Mouse (Mus musculus) CD4-positive naive resting alpha-beta T cell, adult 76 days (primary cell): ENCODE data around the gene Yod1. TPM values are rescaled to one million over a fixed set of nuclear protein-coding genes. Genes with fewer than 3 reads are reported as not detected.

Experiments used
- total RNA-seq: library from RNA; stranded (reverse); gene quantifications from one replicate; pipeline ENCODE4 v1.2.4, GENCODE M21; 2023

Gene Yod1
- total RNA-seq = 12.6 TPM

DNA sequence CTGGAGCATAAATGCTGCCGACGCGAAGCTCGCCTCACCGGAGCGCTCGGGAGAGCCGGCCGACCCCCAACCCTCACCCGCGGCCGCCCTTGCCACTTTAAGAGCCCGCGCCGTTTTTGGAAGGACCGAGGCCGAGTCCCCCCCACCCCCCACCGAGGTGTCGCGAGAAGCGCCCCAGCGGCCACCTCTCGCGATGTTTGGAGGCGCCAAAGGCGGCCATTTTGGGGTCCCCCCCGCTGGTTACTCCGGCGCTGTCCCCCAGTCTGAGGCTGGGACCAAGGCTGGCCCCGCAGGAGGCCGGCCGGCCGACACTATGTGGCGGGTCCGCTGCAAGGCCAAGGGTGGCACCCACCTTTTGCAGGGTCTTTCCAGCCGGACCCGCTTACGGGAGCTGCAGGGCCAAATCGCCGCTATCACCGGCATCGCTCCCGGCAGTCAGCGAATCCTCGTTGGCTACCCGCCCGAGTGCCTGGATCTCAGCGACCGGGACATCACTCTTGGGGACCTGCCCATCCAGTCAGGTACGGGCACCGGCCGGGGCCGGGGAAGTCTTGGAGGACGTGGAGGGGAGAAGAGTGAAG, at the start of gene Yod1:
TSS of gene Yod1 (plus strand) at position 37 of the 581 bp plus-strand sequence.

DNA sequence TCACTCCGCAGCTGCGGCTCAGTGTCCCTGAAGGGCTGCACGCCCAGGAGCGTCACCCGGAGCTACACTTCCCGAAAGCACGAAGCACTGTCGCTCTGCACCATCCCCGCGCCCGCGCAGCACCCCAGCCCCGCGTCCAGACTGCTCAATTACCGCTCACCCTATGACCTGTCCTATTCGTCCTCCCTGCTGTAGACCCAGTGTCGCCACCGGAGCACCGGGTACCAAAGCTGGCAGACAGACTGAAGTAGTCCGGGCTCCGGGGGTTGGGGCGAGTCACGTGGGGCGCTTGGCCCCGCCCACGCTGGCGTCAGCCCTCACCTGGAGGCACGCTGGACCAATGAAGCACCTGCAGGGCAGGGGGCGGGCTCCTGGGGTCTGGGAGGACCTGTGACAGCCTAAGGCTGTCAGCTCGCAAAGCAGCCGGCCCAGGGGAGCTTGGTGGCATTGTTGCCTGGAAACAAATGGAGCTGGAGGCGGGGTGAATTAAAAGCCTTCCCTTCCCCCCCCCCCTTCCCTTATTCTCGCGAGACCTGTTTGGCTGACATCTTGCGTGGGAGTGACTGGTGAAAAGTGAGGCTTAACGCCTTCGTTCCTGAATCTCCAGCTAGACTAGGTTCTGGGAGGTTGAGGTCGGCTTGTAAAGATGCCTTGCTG, 1.4 kb upstream of the Yod1 start, which contains the start of gene Gm29427:
TSS of gene Gm29427 (minus strand) at position 239 of the 657 bp plus-strand sequence.

DNA sequence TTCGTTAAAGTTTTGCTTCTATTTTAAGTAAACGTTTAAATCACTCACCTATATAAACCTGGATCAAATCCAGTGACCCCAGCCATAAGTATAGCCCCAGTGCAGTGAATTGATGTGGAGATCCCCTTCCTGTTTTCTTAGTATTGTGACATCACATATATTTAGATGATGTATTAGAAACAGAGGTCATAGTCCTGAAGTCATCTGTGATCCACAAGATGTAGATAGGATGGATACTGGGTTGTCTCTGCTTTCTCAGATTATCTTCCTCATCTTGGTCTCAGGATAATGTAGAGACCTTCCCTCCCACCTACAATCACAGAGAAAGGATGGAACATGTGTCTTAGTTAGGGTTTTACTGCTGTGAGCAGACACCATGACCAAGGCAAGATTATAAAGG, 12.0 kb downstream of the Yod1 start, which contains the start of gene Pfkfb2:
TSS of gene Pfkfb2 (minus strand) at position 101 of the 400 bp plus-strand sequence.

DNA sequence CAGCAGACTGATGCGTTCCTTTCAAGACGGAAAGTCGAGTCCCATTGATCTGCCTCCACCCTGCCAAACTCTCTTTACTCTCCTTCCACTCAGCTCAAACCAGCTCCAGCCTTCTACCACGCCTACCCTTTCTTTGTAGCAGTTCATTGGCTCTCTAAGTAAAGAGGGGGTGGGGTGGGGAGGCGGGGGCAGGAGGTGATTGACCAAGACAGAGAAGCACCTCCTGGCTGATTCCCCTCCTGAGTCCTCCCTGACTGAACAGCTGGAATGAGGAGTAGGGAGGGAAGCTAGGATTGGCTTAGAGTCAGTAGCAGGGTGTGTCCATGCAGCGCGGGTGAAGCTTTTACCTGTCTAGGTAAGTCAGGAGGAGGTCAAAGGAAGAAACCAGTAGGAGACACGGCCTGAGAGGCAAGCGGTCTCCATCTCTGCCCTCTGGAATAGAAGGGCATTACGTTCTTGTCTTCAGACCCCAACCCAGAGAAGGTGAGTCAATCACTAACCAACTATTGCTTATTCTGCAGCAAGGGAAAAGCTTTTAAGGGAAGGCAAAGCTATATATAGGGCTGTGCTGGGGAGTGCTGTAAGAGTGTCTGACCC, 14.7 kb downstream of the Yod1 start, which contains the start of gene AA986860:
TSS of gene AA986860 (plus strand) at position 236 of the 597 bp plus-strand sequence.

Other genes starting within 250 kb of the Yod1 start
- gene Zp3r, start 87.7 kb upstream of the Yod1 start, total RNA-seq = not detected
- gene C4bp, start 55.7 kb upstream of the Yod1 start, total RNA-seq = not detected
- gene Gm29427, start 1.5 kb upstream of the Yod1 start, total RNA-seq = not detected
- gene Pfkfb2, start 11.9 kb downstream of the Yod1 start, total RNA-seq = 16.1 TPM
- 0.62 TPM for gene AA986860, start 14.6 kb downstream of the Yod1 start, total RNA-seq
- not detected for gene Fcamr, start 83.6 kb downstream of the Yod1 start, total RNA-seq
- gene Pigr, start 109.4 kb downstream of the Yod1 start, total RNA-seq = 0.15 TPM
- 57.6 TPM for gene Fcmr, start 148.3 kb downstream of the Yod1 start, total RNA-seq
- gene Il24, start 170.1 kb downstream of the Yod1 start, total RNA-seq = not detected
- not detected for gene Il20, start 194.1 kb downstream of the Yod1 start, total RNA-seq
- not detected for gene Il19, start 222.8 kb downstream of the Yod1 start, total RNA-seq